Mouse (Mus musculus): Measurements from ENCODE around the gene Map2k5. TPM values are rescaled to one million over a fixed set of nuclear protein-coding genes. Genes with fewer than 3 reads are reported as not detected.

The Map2k5 gene
- polyA plus RNA-seq, 1 experiment from 2014 or later: 22.8 TPM

- no peaks in the 10 kb centered on the region for H3K36me3 ChIP-seq (ENCODE audit: control insufficient read depth, insufficient read depth, low read length)
- H3K4me3 ChIP-seq (ENCODE audit: low read length): no peak overlapping the region
- WGBS: 68% methylated on average over 5 of the region's 5 CpGs
- H3K27ac ChIP-seq (ENCODE audit: low read length): no peak overlapping the region
- H3K4me1 ChIP-seq (ENCODE audit: control insufficient read depth, insufficient read depth, low read length): no peaks in the 10 kb centered on the region
- H3K4me2 ChIP-seq (ENCODE audit: low read depth, low read length): no peak overlapping the region
- no peak overlapping the region for H3K9ac ChIP-seq (ENCODE audit: low read depth, low read length)
- H3K9me3 ChIP-seq (ENCODE audit: control insufficient read depth, low read length): no peaks in the 10 kb centered on the region
- ATAC-seq: no peak
- H3K27me3 ChIP-seq (replicated peaks; ENCODE audit: control insufficient read depth, insufficient read depth, low read length): no peaks in the 10 kb centered on the region
Observed at GRCm38 (mm10) chr9:63118385-63118784, 259.3 kb downstream of the Map2k5 start.

Other genes starting within 250 kb of the Map2k5 start
- gene Skor1, start 228.9 kb downstream of the Map2k5 start, polyA plus RNA-seq (2015; fragmentation: Nextera tagmentation; extraction: Ambion mirVana): not detected in 2 replicates
- gene 2300009A05Rik, start 21.3 kb upstream of the Map2k5 start, polyA plus RNA-seq (2015; fragmentation: Nextera tagmentation; extraction: Ambion mirVana): 48.5 and 49.5 TPM in 2 replicates
- 0.06 TPM in 1 of 2 replicates, not detected in the other for gene Iqch, start 224.6 kb upstream of the Map2k5 start, polyA plus RNA-seq (2015; fragmentation: Nextera tagmentation; extraction: Ambion mirVana)
- 27.8 and 28.1 TPM in 2 replicates for gene Aagab, start 224.8 kb upstream of the Map2k5 start, polyA plus RNA-seq (2015; fragmentation: Nextera tagmentation; extraction: Ambion mirVana)